Mouse (Mus musculus) heart, postnatal 10 days (tissue): Measurements from ENCODE around the gene Pank1. TPM values are rescaled to one million over a fixed set of nuclear protein-coding genes. Genes with fewer than 3 reads are reported as not detected.

ENCODE experiments used
- DNase-seq, 2 experiments: peaks; one replicate each; pipeline ENCODE4 v3.0.0; 2021
- intact Hi-C: fragments of 180-260 bp; cut with DNase I; formaldehyde crosslinking; loops from one replicate; pipeline ENCODE4 v1.15.1; 2025
- total RNA-seq, 2 experiments: library from RNA; stranded (reverse); gene quantifications; 2 replicates each; pipeline ENCODE4 v1.2.3; 2021

Pank1 gene
- total RNA-seq, 2 experiments from 2014 or later, result 30.3 to 41.0 TPM

- DNase-seq, result no peak
- intact Hi-C loops, result loop anchor here (1.0 to 2.0 kb wide), 2 partner anchors 50 to 93 kb away; no protein-coding TSS in a partner anchor
Observed at GRCm38 (mm10) chr19:34827916-34828635, 51.2 kb downstream of the Pank1 start.

- DNase-seq, result no peak
- intact Hi-C loops, result loop anchor here (1.0 to 2.0 kb wide), 2 partner anchors 51 to 93 kb away; no protein-coding TSS in a partner anchor
Observed at GRCm38 (mm10) chr19:34827444-34827843, 51.8 kb downstream of the Pank1 start.

- intact Hi-C loops, result loop anchor here (2.0 kb wide), 1 partner anchor 95 kb away; no protein-coding TSS in a partner anchor
- DNase-seq, result peak in 1 of 2 experiments; percentile 62
Observed at GRCm38 (mm10) chr19:34825946-34826655, 53.2 kb downstream of the Pank1 start.

- no peak for DNase-seq
- intact Hi-C loops, result no loop called here
Observed at GRCm38 (mm10) chr19:34819577-34820170, 59.6 kb downstream of the Pank1 start.

- no peak for DNase-seq
- intact Hi-C loops, result no loop called here
Observed at GRCm38 (mm10) chr19:34815371-34815770, 63.9 kb downstream of the Pank1 start.

GRCm38 (mm10) chr19:34814696-34815095, 64.6 kb downstream of the Pank1 start:
- intact Hi-C loops, result no loop called here

GRCm38 (mm10) chr19:34813961-34814360, 65.3 kb downstream of the Pank1 start:
- intact Hi-C loops, result no loop called here
- DNase-seq, result no peak

More at GRCm38 (mm10) chr19:34814696-34815095, 64.6 kb downstream of the Pank1 start:
- no peak for DNase-seq

- DNase-seq, result no peak
- intact Hi-C loops, result no loop called here
Observed at GRCm38 (mm10) chr19:34813533-34813932, 65.7 kb downstream of the Pank1 start.

GRCm38 (mm10) chr19:34812711-34813110, 66.5 kb downstream of the Pank1 start:
- no peak for DNase-seq
- intact Hi-C loops, result no loop called here

GRCm38 (mm10) chr19:34807173-34807572, 72.1 kb downstream of the Pank1 start:
- no peak for DNase-seq
- intact Hi-C loops, result no loop called here

- intact Hi-C loops, result no loop called here
- no peak for DNase-seq
Observed at GRCm38 (mm10) chr19:34805071-34805470, 74.2 kb downstream of the Pank1 start.

GRCm38 (mm10) chr19:34804531-34804930, 74.7 kb downstream of the Pank1 start:
- no peak for DNase-seq
- intact Hi-C loops, result no loop called here

- intact Hi-C loops, result no loop called here
- no peak for DNase-seq
Observed at GRCm38 (mm10) chr19:34803396-34803795, 75.9 kb downstream of the Pank1 start.

GRCm38 (mm10) chr19:34799644-34800267, 79.5 kb downstream of the Pank1 start:
- intact Hi-C loops, result no loop called here
- DNase-seq, result no peak

GRCm38 (mm10) chr19:34796396-34796795, 82.9 kb downstream of the Pank1 start:
- intact Hi-C loops, result no loop called here
- no peak for DNase-seq

- DNase-seq, result no peak
- intact Hi-C loops, result no loop called here
Observed at GRCm38 (mm10) chr19:34782491-34782890, 96.8 kb downstream of the Pank1 start.

GRCm38 (mm10) chr19:34778993-34779392, 100.3 kb downstream of the Pank1 start:
- DNase-seq, result no peak
- intact Hi-C loops, result no loop called here

GRCm38 (mm10) chr19:34778098-34778497, 101.2 kb downstream of the Pank1 start:
- intact Hi-C loops, result no loop called here

GRCm38 (mm10) chr19:34772775-34773174, 106.5 kb downstream of the Pank1 start:
- peak; percentile 51 to 78 for DNase-seq
- intact Hi-C loops, result loop anchor here (1.0 to 5.0 kb wide), 2 partner anchors 106 to 225 kb away; no protein-coding TSS in a partner anchor

More at GRCm38 (mm10) chr19:34778098-34778497, 101.2 kb downstream of the Pank1 start:
- DNase-seq, result no peak

- no peak for DNase-seq
- intact Hi-C loops, result loop anchor here (1.0 to 5.0 kb wide), 2 partner anchors 84 to 223 kb away; no protein-coding TSS in a partner anchor
Observed at GRCm38 (mm10) chr19:34770764-34771163, 108.5 kb downstream of the Pank1 start.

- peak; percentile 23 to 39 for DNase-seq
- intact Hi-C loops, result no loop called here
Observed at GRCm38 (mm10) chr19:34758754-34759153, 120.5 kb downstream of the Pank1 start.
